Mouse (Mus musculus): ENCODE results near the gene St8sia1. TPM values are rescaled to one million over a fixed set of nuclear protein-coding genes. Genes with fewer than 3 reads are reported as not detected.

The St8sia1 gene
- polyA plus RNA-seq, 1 experiment from 2014 or later, result 0.11 TPM

DNA sequence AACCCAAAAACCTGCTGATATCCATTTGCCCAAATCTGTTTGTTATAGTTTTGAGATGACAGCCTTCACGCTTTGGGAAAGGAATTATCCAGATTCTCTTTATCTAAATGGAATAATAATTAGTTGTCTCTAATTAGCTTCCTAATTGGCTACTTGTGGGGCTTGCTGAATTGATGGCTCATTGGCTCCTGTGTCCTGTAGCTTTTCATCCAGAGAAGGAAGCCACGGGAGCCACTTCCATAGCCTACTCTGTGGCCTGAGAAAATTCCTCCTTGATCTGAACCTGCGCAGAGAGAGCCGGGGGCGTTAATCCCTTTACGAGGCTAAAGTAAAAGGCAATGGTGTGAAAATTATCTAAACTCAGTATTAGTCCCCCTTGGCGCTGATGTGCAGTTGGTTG is 183.0 kb downstream of the St8sia1 start:
- WGBS (ENCODE audit: missing documents), result 97% methylated on average over 7 of the region's 7 CpGs
- Histone ChIP-seq H3K79me2 (ENCODE audit: inconsistent target) (no peaks in the 10 kb centered on the region), H3K27ac (no peak overlapping the region), H3K36me3 (ENCODE audit: inconsistent target) (no peaks in the 10 kb centered on the region), H3K4me3 (ENCODE audit: inconsistent target) (no peak overlapping the region)

DNA sequence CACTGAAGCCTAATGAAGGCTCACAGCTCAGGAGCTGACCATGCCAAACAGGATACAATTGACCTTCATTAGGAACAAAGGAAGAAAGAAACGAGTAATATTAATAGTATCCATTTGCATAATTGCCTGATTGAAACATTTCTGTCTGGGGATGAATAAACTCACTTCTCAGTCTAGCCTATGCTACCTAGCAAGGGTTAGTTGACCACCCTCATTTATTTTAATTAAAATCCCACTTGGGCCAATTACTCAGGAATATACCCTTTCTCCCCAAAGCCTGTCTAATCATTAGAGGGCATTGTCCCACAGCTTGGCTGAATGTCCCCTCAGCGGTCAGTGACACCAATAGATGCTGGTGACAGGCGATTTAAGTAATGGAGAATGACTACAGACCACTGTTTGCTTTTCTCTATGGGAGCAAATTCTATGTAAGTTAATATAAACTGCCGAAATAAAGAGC is 183.6 kb downstream of the St8sia1 start:
- WGBS (ENCODE audit: missing documents), result 91% methylated on average over 4 of the region's 4 CpGs
- H3K79me2 ChIP-seq (ENCODE audit: inconsistent target), result no peaks in the 10 kb centered on the region
- H3K4me3 ChIP-seq (ENCODE audit: inconsistent target), result no peak overlapping the region
- H3K27ac ChIP-seq, result no peak overlapping the region
- H3K36me3 ChIP-seq (ENCODE audit: inconsistent target), result no peaks in the 10 kb centered on the region

DNA sequence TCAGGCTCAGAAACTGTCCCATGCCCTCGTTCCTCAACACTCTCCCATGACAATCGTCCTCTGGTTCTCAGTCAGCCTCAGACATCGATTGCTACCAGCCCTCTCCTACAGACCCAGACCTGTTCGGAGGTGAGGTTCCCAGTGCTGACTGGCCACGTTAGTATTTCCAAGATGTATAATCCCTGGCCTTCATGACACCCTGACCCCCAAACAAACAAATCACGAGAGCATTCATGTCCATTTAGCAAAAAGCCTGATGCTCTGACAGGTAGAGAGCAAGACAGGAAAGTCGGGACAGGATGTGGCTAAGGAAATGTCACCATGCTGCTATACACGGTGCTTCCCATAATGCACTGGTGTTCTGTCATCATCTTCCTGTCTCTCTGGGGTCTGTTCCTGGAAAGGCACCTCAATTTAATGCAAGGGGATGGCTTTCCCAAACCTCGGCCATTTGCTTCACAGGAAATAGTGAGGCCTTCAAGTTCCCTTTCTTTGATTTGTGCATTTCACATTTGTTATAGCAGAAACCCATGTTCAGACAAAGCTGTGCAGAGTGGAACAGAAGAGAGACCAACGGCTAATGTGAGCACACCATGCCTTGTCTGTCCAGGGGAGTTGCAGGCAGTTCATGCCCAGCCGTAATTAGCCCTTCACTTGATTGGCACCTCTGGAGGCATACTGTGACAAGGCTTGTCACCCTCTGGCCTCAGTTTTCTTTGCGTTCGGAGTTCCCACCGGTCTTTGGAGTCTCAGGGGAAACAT is 184.3 kb downstream of the St8sia1 start:
- no peak overlapping the region for H3K4me3 ChIP-seq (ENCODE audit: inconsistent target)
- H3K36me3 ChIP-seq (ENCODE audit: inconsistent target), result 0 out of 2 replicates have a peak, but pooled peaks cover 4% of the 10 kb centered on the region
- 52% methylated on average over 14 of the region's 14 CpGs for WGBS (ENCODE audit: missing documents)
- H3K79me2 ChIP-seq (ENCODE audit: inconsistent target), result no peaks in the 10 kb centered on the region
- no peak overlapping the region for H3K27ac ChIP-seq

DNA sequence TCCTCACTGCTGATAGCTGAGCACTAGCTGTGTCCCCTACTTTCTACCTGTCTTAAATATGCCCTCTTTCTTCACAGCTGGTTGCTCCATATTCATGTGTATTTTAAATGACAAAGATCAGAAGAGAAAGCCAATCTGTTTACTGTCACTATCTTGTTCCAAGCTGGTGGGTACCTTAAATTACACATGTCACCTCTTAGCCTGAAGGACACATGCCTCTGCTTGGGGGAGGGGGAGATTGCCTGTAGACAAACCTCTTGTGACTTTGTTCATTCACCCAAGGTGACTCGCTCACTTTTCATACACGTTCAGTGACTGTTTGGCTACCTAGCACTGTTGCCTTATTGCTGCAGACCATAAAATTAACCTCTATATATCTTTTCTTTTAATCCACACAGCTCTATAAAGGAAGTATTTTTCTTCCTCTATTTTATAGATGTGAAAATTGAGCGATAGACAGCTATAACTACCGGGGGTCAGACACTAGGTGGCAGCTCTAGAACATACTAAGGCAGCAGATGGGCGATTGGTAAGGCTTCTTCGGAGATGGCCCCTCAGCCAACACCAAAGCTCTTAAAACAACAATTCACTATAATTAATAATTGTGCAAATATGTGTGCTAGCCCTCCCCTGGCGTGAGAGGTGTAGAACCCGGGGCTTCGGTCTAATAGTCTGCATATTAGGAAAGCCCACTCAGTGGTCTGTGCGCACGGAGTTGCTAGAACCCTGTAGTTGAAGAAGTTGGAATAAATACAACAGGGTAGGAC is 185.0 kb downstream of the St8sia1 start:
- H3K27ac ChIP-seq, result no peak overlapping the region
- H3K4me3 ChIP-seq (ENCODE audit: inconsistent target), result no peak overlapping the region
- H3K36me3 ChIP-seq (ENCODE audit: inconsistent target), result peaks cover 11% of the 10 kb centered on the region; the same call in 1 of the 2 replicates
- H3K79me2 ChIP-seq (ENCODE audit: inconsistent target), result no peaks in the 10 kb centered on the region
- 43% methylated on average over 11 of the region's 11 CpGs for WGBS (ENCODE audit: missing documents)

DNA sequence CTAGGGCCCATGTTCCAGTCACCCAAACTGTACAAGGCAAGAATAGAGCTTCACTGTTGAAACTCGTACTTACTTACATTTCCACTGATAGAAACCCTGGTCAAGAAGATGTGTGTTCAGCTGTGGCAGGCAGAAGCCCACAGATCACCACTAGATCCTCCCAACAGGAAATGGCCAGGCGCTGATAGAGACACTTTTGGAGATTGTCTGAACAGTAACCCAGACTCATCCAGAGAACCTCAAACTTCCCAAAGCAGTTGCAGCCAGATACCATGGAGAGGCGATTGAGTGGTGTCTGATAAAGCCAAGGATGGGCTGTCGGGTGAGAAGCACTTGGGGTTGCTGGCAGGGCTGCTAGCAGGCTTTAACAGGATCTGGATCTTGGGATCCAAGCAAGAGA is 187.3 kb downstream of the St8sia1 start:
- Histone ChIP-seq H3K79me2 (ENCODE audit: inconsistent target) (no peaks in the 10 kb centered on the region), H3K36me3 (ENCODE audit: inconsistent target) (peaks cover 34% of the 10 kb centered on the region), H3K27ac (no peak overlapping the region), H3K4me3 (ENCODE audit: inconsistent target) (no peak overlapping the region)
- WGBS (ENCODE audit: missing documents), result 39% methylated on average over 4 of the region's 4 CpGs

DNA sequence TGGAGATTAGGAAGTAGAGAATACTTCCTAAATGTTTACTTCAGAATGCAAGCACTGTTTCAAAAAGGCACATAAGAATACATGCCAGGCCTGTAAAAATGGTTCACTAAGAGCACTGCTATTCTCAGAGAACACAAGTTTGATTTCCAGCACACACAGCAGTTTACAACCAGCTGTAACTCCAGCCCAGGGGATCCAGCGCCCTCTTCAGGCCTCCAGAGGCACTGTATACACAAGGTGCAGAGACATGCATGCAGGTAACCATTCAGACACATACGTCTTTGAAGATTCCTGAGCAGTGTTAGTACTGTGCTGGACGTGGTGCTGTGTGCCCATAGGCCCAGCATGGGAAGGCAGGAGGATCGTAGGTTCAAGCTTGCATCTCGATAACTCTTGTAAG is 190.7 kb downstream of the St8sia1 start:
- Histone ChIP-seq H3K27ac (no peak overlapping the region), H3K36me3 (ENCODE audit: inconsistent target) (peaks cover 65% of the 10 kb centered on the region), H3K4me3 (ENCODE audit: inconsistent target) (no peak overlapping the region), H3K79me2 (ENCODE audit: inconsistent target) (no peaks in the 10 kb centered on the region)
- WGBS (ENCODE audit: missing documents), result 93% methylated on average over 5 of the region's 5 CpGs

DNA sequence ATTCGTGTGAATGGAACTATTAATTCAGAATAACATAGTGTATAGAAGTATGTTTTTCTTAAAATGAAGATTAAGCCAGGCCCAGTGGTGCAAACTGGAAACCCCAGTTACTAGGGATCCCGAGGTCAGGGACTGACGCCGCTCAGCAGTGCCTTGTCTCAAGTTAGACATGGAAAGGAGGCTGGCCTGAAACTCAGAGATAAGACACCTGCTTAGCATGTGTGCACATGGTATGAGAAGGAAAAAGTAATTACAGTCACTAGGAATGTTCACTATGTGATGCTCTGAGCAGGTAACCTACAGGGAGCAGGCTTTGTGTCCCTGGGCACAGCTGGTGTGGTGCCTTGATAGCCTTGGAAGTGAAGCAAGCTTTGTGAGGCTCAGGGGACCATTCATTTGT is 192.6 kb downstream of the St8sia1 start:
- Histone ChIP-seq H3K27ac (no peak overlapping the region), H3K4me3 (ENCODE audit: inconsistent target) (no peak overlapping the region), H3K79me2 (ENCODE audit: inconsistent target) (no peaks in the 10 kb centered on the region), H3K36me3 (ENCODE audit: inconsistent target) (peaks cover 83% of the 10 kb centered on the region)
- 95% methylated on average over 4 of the region's 4 CpGs for WGBS (ENCODE audit: missing documents)

Other genes starting within 250 kb of the St8sia1 start
- gene Cmas, start 207.8 kb downstream of the St8sia1 start, polyA plus RNA-seq (2018), result 40.5 to 57.4 TPM (median 55.1 TPM) in 3 replicates
- gene Sult6b2, start 159.9 kb downstream of the St8sia1 start, polyA plus RNA-seq (2018), result not detected in 3 replicates
- gene C2cd5, start 135.7 kb upstream of the St8sia1 start, polyA plus RNA-seq (2018), result 7.0 to 8.0 TPM (median 7.1 TPM) in 3 replicates
- 35.2 to 62.9 TPM (median 43.9 TPM) in 3 replicates for gene Etnk1, start 202.8 kb upstream of the St8sia1 start, polyA plus RNA-seq (2018)